Mouse (Mus musculus): ENCODE data around the gene Xkrx. TPM values are rescaled to one million over a fixed set of nuclear protein-coding genes. Genes with fewer than 3 reads are reported as not detected.

Gene Xkrx
- total RNA-seq, 2 experiments from 2014 or later, result 0.87 to 2.3 TPM

Other genes with a start within 250 kb of the Xkrx start
- 1 to 10 TPM; 1.7 to 2.2 TPM for gene Sytl4, start 180.3 kb downstream of the Xkrx start, total RNA-seq (2021)
- 10 to 100 TPM; 10.7 to 11.2 TPM for gene Cstf2, start 102.9 kb downstream of the Xkrx start, total RNA-seq (2021)
- not detected for gene Arl13a, start 25.4 kb upstream of the Xkrx start, total RNA-seq (2021)
- under 1 TPM in 1 of 2 experiments, not detected in 1; 0.57 TPM for gene Nox1, start 59.9 kb upstream of the Xkrx start, total RNA-seq (2021)
- 10 to 100 TPM; 40.0 to 55.0 TPM for gene Trmt2b, start 114.9 kb upstream of the Xkrx start, total RNA-seq (2021)
- gene Tmem35a, start 133.1 kb upstream of the Xkrx start, total RNA-seq (2021), result 1 to 10 TPM; 2.1 to 2.2 TPM
- gene Cenpi, start 146.0 kb upstream of the Xkrx start, total RNA-seq (2021), result under 1 TPM; 0.30 to 0.64 TPM
- gene Drp2, start 242.5 kb upstream of the Xkrx start, total RNA-seq (2021), result under 1 TPM; 0.37 to 0.49 TPM

Data from heart, adult 18-20 months (tissue).